Comparison of ENCODE assay signal across 11 mouse cellular contexts in the genomic region with DNA sequence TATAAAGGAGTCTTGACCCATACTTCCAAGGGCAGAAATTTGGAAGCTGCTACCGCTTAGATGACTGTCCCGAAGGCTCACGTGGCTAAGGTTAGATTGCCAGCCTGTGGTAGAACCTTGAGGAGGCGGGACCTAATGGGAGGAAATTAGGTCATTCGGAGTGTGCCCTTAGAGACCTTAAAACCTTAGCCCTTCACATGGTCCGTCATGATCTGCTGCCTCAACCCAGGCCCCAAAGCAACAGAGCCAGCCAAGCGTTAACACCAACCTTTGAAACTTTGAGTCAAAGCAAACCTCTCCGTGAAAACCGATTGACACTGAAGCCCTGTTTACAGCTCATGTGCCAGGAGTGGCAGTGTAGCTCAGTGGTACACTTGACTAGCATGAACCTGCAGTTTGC. TPM values are rescaled to one million over a fixed set of nuclear protein-coding genes. Genes with fewer than 3 reads are reported as not detected.
DNase-seq lines count a peak whose midpoint lies in the region; ATAC-seq and TF ChIP-seq lines count a peak whose summit lies in the region.
"Had no signal": no experiment of that assay in that cellular context is flagged by ENCODE, and none has a peak within 500 bp of the region (broad histone marks: within the 10 kb centered on the region; RNA-seq: fewer than 3 reads in every experiment).

No protein-coding gene starts in this region.

- H3K9ac ChIP-seq in heart, embryonic 13.5 days: peak overlapping the region; percentile 44; the same call in 1 of the 2 replicates
- H3K9ac ChIP-seq in liver, adult 2 months (ENCODE audit: low read depth, low read length): no peak overlapping the region
- no peak overlapping the region for H3K9ac ChIP-seq in liver, embryonic 11.5 days (ENCODE audit: low read depth, low read length)
- H3K9ac ChIP-seq: forebrain, embryonic 12.5 days had no signal

- peak overlapping the region; percentile 87 for H3K27ac ChIP-seq in heart, embryonic 13.5 days (replicated peaks)
- H3K27ac ChIP-seq in liver, adult 2 months (replicated peaks; ENCODE audit: insufficient read depth, low read depth, low read length): no peak overlapping the region
- H3K27ac ChIP-seq in liver, embryonic 11.5 days (ENCODE audit: low read depth, low read length): no peak overlapping the region
- H3K27ac ChIP-seq: forebrain, embryonic 12.5 days; hindbrain, postnatal 0 days had no signal

- H3K27me3 ChIP-seq in heart, embryonic 13.5 days (replicated peaks): no peaks in the 10 kb centered on the region
- H3K27me3 ChIP-seq in liver, adult 2 months (ENCODE audit: control insufficient read depth, insufficient read depth, low read length): no peaks in the 10 kb centered on the region
- H3K27me3 ChIP-seq in liver, embryonic 11.5 days (replicated peaks; ENCODE audit: control insufficient read depth, insufficient read depth, low read length): no peaks in the 10 kb centered on the region
- H3K27me3 ChIP-seq: forebrain, embryonic 12.5 days had no signal

- no peaks in the 10 kb centered on the region for H3K36me3 ChIP-seq in heart, embryonic 13.5 days
- no peaks in the 10 kb centered on the region for H3K36me3 ChIP-seq in liver, adult 2 months (ENCODE audit: control insufficient read depth, insufficient read depth, low read length)
- no peaks in the 10 kb centered on the region for H3K36me3 ChIP-seq in liver, embryonic 11.5 days (ENCODE audit: control insufficient read depth, insufficient read depth, low read length)
- H3K36me3 ChIP-seq: forebrain, embryonic 12.5 days had no signal

- H3K4me2 ChIP-seq in heart, embryonic 13.5 days: no peak overlapping the region
- no peak overlapping the region for H3K4me2 ChIP-seq in liver, embryonic 11.5 days
- H3K4me2 ChIP-seq: forebrain, embryonic 12.5 days had no signal

- ATAC-seq in heart, embryonic 13.5 days (ENCODE audit: extremely low read depth, insufficient number of reproducible peaks, low FRiP score, low TSS enrichment): no peak
- ATAC-seq in liver, embryonic 11.5 days (replicated peaks; ENCODE audit: low FRiP score): no peak

- H3K79me2 ChIP-seq in liver, adult 2 months (ENCODE audit: control insufficient read depth, insufficient read depth, low read length): no peaks in the 10 kb centered on the region

- DNase-seq in heart, postnatal 4 days: no peak
- DNase-seq in liver, adult 2 months (ENCODE audit: extremely low read depth, low read depth, low spot score): peak; percentile 49
- DNase-seq in liver, embryonic 11.5 days (ENCODE audit: low spot score): no peak
- DNase-seq in kidney, adult 8-10 months: peak; percentile 76 to 83
- peak; percentile 79 to 82 for DNase-seq in kidney, postnatal 36 days
- no peak for DNase-seq in urinary bladder, postnatal 25 days (ENCODE audit: low spot score)
- DNase-seq in thymus, postnatal 25 days: no peak
- DNase-seq: right cerebral cortex, adult 18-20 months had no signal

- no peak overlapping the region for H3K4me3 ChIP-seq in heart, embryonic 13.5 days
- H3K4me3 ChIP-seq in liver, adult 2 months (ENCODE audit: insufficient read depth, low read depth, low read length): no peak overlapping the region
- H3K4me3 ChIP-seq in liver, embryonic 11.5 days (ENCODE audit: low read depth, low read length): no peak overlapping the region
- H3K4me3 ChIP-seq: forebrain, embryonic 12.5 days had no signal

- H3K4me1 ChIP-seq in heart, embryonic 13.5 days: peaks cover 63% of the 10 kb centered on the region
- no peaks in the 10 kb centered on the region for H3K4me1 ChIP-seq in liver, adult 2 months (ENCODE audit: control insufficient read depth, insufficient read depth, low read length)
- peaks cover 42% of the 10 kb centered on the region for H3K4me1 ChIP-seq in liver, embryonic 11.5 days (replicated peaks; ENCODE audit: control insufficient read depth, insufficient read depth, low read length)
- H3K4me1 ChIP-seq: forebrain, embryonic 12.5 days had no signal

- no peaks in the 10 kb centered on the region for H3K9me3 ChIP-seq in heart, embryonic 13.5 days
- H3K9me3 ChIP-seq in liver, embryonic 11.5 days (ENCODE audit: control insufficient read depth, low read length): no peaks in the 10 kb centered on the region
- H3K9me3 ChIP-seq: forebrain, embryonic 12.5 days had no signal

- 85% methylated on average over 9 of the region's 9 CpGs for WGBS in heart, embryonic 13.5 days
- 80% methylated on average over 9 of the region's 9 CpGs for WGBS in liver, adult 2 months
- 92% methylated on average over 9 of the region's 9 CpGs for WGBS in liver, embryonic 11.5 days

- no peak for TF ChIP-seq CTCF in liver, adult 2 months (IDR thresholded peaks at IDR 0.05; ENCODE audit: low read depth, low read length)

- TF ChIP-seq POLR2A in liver, adult 2 months (IDR thresholded peaks at IDR 0.05; ENCODE audit: extremely low read depth, insufficient read depth, low read length): no peak

RNA-seq across cellular contexts. Expression of a gene that starts 29.1 kb away (rescaled TPM):
- 47.4 and 51.7 TPM in 2 replicates for polyA plus RNA-seq in heart, embryonic 13.5 days (2015; fragmentation: Nextera tagmentation; extraction: Ambion mirVana)
- total RNA-seq in heart, postnatal 4 days (2021): 100 to 1,000 TPM; 169 to 172 TPM
- total RNA-seq in liver, adult 2 months (2014; rRNA removed): 1.1 and 1.5 TPM in 2 replicates
- polyA plus RNA-seq in liver, adult 2 months (2012; rRNA removed): 0.31 and 1.7 TPM in 2 replicates
- polyA plus RNA-seq in liver, embryonic 11.5 days (2014; fragmentation: Nextera tagmentation; extraction: Ambion mirVana): 31.3 and 33.4 TPM in 2 replicates

Comparison
In these comparisons a context has a peak if more than half of its experiments do, and no peak if none do; other contexts are left out.
1. DNase-seq: peak in liver, adult 2 months (single experiment), kidney, adult 8-10 months (2 of 2) and kidney, postnatal 36 days (2 of 2); none in heart, postnatal 4 days (single experiment), liver, embryonic 11.5 days (single experiment), urinary bladder, postnatal 25 days (single experiment) and thymus, postnatal 25 days (single experiment).
2. RNA of a gene that starts 29.1 kb away (polyA plus RNA-seq): 47.4 to 51.7 TPM in heart, embryonic 13.5 days and 31.3 to 33.4 TPM in liver, embryonic 11.5 days; 0.31 to 1.7 TPM in liver, adult 2 months; every median in the first group is over 10 times any median in the second.